Mouse (Mus musculus) stomach, postnatal 0 days (tissue): ENCODE measurements at regions not wholly inside any gene's neighbourhood (a gene's known extent, or its start where the extent isn't known, plus 50 kb on each side); places are given as distances from the start of the nearest gene placed in this dataset.

Experiments used
- ATAC-seq: fragments of 200-750 bp; cut with Nextera tagmentation; 2 replicates; pipeline ENCODE4 v1.8.0; 2017; ENCODE audit not compliant: low FRiP score, low TSS enrichment
- DNase-seq: peaks from one replicate; pipeline ENCODE4 v3.0.0-alpha.2; 2016; ENCODE audit warnings: low spot score
- H3K27ac ChIP-seq: fragments of 300-500 bp; sonication (generic); replicated peaks from 2 replicates; pipeline ENCODE4 v1.5.1; 2014; ENCODE audit warnings: mild to moderate bottlenecking, control low read depth
- H3K27me3 ChIP-seq: fragments of 300-500 bp; sonication (generic); 2 replicates; pipeline ENCODE4 v1.6.1; 2014; ENCODE audit warnings: low read length; ENCODE audit not compliant: control insufficient read depth, insufficient read depth
- H3K36me3 ChIP-seq: fragments of 300-500 bp; sonication (generic); 2 replicates; pipeline ENCODE4 v1.6.1; 2014; ENCODE audit warnings: low read length, mixed read lengths; ENCODE audit not compliant: control insufficient read depth, insufficient read depth
- H3K4me1 ChIP-seq: fragments of 300-500 bp; sonication (generic); replicated peaks from 2 replicates; pipeline ENCODE4 v1.6.1; 2014; ENCODE audit warnings: antibody characterized with exemption; ENCODE audit not compliant: control insufficient read depth, insufficient read depth
- H3K4me2 ChIP-seq: fragments of 300-500 bp; sonication (generic); replicated peaks from 2 replicates; pipeline ENCODE4 v1.6.1; 2014; ENCODE audit warnings: low read depth, mild to moderate bottlenecking, control low read depth, moderate library complexity
- H3K4me3 ChIP-seq: fragments of 300-500 bp; sonication (generic); 2 replicates; pipeline ENCODE4 v1.5.1; 2014; ENCODE audit warnings: low read depth, low read length, control low read depth
- H3K9ac ChIP-seq: fragments of 300-500 bp; sonication (generic); 2 replicates; pipeline ENCODE4 v1.6.1; 2014; ENCODE audit warnings: mild to moderate bottlenecking, low read length, control low read depth, mixed read lengths
- H3K9me3 ChIP-seq: fragments of 300-500 bp; sonication (generic); 2 replicates; pipeline ENCODE4 v1.6.1; 2016; ENCODE audit warnings: low read length; ENCODE audit not compliant: control insufficient read depth
- CTCF ChIP-seq: IDR thresholded peaks from 2 replicates; pipeline ENCODE4 v1.5.1; 2016; ENCODE audit warnings: antibody characterized with exemption, low read depth, mild to moderate bottlenecking, moderate library complexity
- EP300 ChIP-seq: optimal IDR thresholded peaks from 2 replicates; pipeline ENCODE3; 2016; ENCODE audit warnings: antibody characterized with exemption
- WGBS: fragments of 180-500 bp; shearing (Covaris S2); extraction: QIAGEN DNeasy Blood & Tissue Kit; methylation state at CpG from one replicate; pipeline ENCODE4 v1.1.7; 2014; 5-methylcytosine and 5-hydroxymethylcytosine counted together

DNA sequence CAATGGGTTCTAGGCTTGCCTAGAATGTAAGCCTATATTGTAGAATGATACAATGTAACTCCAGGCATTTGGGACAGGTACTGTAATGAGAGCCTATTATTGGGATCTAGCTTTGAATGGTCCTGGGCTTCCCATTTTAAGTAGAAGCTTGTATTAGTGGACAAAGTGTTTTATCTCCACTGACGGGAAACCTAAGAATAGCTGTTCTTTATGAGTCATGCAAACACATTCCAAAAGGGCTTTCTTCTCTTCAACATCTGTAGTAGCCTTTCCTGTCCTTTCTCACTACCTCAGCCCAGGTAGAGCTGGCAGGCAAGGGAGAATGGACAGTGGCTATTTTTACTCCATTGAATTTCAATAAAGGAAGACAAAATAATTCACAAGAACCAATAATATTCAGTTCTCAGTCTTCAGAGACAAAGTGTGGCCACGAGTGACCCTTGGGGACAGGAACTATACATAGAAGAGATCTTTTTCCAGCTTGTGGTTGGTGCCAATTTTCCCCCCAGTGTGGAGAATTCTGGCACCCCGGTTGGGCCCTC lies 82.8 kb downstream of the Csl start:
- Histone ChIP-seq H3K4me3 (no peak overlapping the region), H3K4me1 (no peaks in the 10 kb centered on the region), H3K9me3 (no peaks in the 10 kb centered on the region), H3K9ac (no peak overlapping the region), H3K27me3 (no peaks in the 10 kb centered on the region), H3K36me3 (no peaks in the 10 kb centered on the region), H3K27ac (no peak overlapping the region), H3K4me2 (no peak overlapping the region)
- WGBS = 58% methylated on average over 3 of the region's 3 CpGs
- ATAC-seq (no peak), DNase-seq (no peak)
- TF ChIP-seq CTCF (no peak), EP300 (no peak)

DNA sequence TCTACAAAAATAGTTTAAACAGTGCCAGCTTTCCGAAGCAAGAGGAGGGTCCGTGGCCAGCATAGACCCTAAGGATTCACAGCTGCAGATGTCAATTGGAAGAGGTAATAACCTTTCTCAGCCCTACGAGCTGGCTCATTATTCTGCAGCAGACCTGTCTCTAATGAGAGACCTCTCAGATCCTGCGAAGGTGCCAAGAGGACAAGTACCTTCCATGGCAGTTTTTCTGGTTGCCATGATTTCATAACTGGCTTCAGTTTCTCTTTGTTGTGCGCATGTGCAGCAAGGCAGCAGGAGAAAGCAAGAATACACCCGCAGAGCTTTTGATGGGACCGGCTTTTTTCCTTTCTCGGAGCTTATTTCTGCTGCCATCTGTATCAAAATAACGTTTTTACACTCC lies 81.4 kb downstream of the Csl start:
- ATAC-seq (no peak), DNase-seq (no peak)
- TF ChIP-seq CTCF = no peak
- 88% methylated on average over 9 of the region's 9 CpGs for WGBS
- Histone ChIP-seq H3K27me3 (no peaks in the 10 kb centered on the region), H3K27ac (no peak overlapping the region), H3K9me3 (no peaks in the 10 kb centered on the region), H3K4me3 (no peak overlapping the region), H3K4me1 (no peaks in the 10 kb centered on the region), H3K4me2 (no peak overlapping the region), H3K9ac (no peak overlapping the region), H3K36me3 (no peaks in the 10 kb centered on the region)

DNA sequence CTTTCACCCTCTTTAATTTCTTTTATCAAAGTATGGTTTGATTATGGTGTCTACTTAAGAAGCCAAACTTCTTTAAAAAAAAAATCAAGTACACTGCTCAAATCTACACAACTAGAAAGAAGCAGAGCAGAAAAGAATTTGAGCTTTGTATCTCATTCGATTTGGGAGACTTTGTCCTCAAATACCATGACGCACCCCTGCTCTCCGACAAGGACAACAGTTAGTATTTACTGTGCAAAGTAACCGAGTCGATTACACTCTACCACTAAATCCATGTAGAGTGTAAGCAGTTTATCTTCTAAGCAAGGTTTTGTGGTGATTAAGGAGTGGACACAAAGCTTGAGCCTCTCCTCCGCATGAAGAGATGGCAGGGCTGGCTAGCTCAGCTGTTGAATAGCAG lies 79.6 kb downstream of the Csl start:
- no peaks in the 10 kb centered on the region for H3K9me3 ChIP-seq
- no peak overlapping the region for H3K4me2 ChIP-seq
- no peak overlapping the region for H3K4me3 ChIP-seq
- DNase-seq (no peak), ATAC-seq (no peak)
- 83% methylated on average over 6 of the region's 6 CpGs for WGBS
- H3K9ac ChIP-seq = no peak overlapping the region
- TF ChIP-seq EP300 (no peak), CTCF (no peak)
- no peaks in the 10 kb centered on the region for H3K4me1 ChIP-seq
- no peak overlapping the region for H3K27ac ChIP-seq
- no peaks in the 10 kb centered on the region for H3K27me3 ChIP-seq
- H3K36me3 ChIP-seq = no peaks in the 10 kb centered on the region

DNA sequence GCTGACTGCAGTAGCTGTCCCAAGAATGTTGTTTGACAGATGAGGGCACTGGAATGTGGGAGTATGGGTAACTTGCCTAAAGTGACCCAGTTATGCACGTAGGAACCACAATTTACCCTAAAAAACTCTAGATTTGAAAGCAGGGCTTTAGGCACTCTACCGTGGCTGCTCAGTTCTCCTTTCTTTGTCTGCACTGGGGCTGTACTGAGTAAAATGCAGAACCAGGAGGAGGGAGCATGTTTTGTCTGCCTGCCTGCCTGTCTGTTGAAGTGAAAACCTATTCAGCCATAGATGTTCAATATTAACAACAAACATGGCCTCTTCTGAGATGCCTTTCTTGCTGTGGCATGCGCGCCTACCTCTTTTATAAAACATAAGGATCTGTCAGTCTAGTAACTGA lies 77.5 kb downstream of the Csl start:
- no peak overlapping the region for H3K9ac ChIP-seq
- 66% methylated on average over 4 of the region's 4 CpGs for WGBS
- no peaks in the 10 kb centered on the region for H3K4me1 ChIP-seq
- TF ChIP-seq EP300 = no peak
- TF ChIP-seq CTCF = no peak
- H3K27me3 ChIP-seq = no peaks in the 10 kb centered on the region
- H3K27ac ChIP-seq = no peak overlapping the region
- ATAC-seq = no peak
- no peaks in the 10 kb centered on the region for H3K9me3 ChIP-seq
- H3K4me2 ChIP-seq = no peak overlapping the region
- no peaks in the 10 kb centered on the region for H3K36me3 ChIP-seq
- H3K4me3 ChIP-seq = no peak overlapping the region
- no peak for DNase-seq

DNA sequence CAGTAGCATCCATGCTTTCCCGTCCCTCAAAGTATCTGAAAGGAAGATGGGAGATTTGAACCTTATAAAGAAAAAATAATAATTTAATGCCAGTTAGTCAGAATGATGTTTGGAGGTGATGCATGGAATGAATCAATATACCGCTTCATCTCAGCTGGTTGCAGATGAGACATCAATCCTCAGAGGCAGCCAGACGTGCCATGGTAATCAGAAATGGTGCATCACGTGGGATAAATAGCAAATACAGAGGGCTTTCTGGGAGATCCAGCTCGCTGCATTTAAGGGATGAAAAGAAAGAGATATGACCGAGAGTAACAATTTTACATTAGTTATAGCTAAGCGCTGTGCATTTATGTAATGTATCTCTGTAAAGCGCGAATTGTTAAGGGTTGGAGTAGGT lies 77.1 kb downstream of the Csl start:
- DNase-seq (no peak), ATAC-seq (no peak)
- H3K27me3 ChIP-seq = no peaks in the 10 kb centered on the region
- H3K4me1 ChIP-seq = no peaks in the 10 kb centered on the region
- WGBS = 86% methylated on average over 9 of the region's 9 CpGs
- TF ChIP-seq EP300 (no peak), CTCF (no peak)
- no peak overlapping the region for H3K4me2 ChIP-seq
- no peaks in the 10 kb centered on the region for H3K9me3 ChIP-seq
- H3K36me3 ChIP-seq = no peaks in the 10 kb centered on the region
- no peak overlapping the region for H3K27ac ChIP-seq
- H3K9ac ChIP-seq = no peak overlapping the region
- no peak overlapping the region for H3K4me3 ChIP-seq

DNA sequence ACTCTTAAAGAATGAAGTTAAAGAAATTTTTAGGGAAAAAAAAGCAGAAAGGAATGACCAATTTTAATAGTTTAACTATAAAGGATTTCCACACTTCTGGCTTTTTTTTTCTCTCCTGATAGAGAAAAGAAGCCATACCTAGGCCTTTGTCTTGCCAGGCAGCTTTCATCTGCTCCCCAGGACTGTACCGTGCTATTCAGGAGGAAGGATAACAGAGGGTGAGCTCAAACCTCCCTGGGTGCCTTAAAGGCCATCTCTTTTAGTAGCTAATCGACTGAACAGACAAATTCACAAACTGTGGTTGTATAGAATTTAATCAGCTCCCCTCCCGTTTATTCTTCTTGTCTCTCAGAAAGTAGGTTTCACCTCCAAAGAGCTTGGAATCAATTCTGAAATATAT lies 76.1 kb downstream of the Csl start:
- DNase-seq = no peak
- WGBS = 40% methylated on average over 3 of the region's 3 CpGs
- H3K27ac ChIP-seq = no peak overlapping the region

More for the DNA sequence above, 76.1 kb downstream of the Csl start:
- no peak overlapping the region for H3K4me2 ChIP-seq
- H3K4me1 ChIP-seq = no peaks in the 10 kb centered on the region
- H3K9me3 ChIP-seq = no peaks in the 10 kb centered on the region
- no peak for TF ChIP-seq CTCF
- TF ChIP-seq EP300 = no peak
- H3K9ac ChIP-seq = no peak overlapping the region
- no peaks in the 10 kb centered on the region for H3K27me3 ChIP-seq
- ATAC-seq = no peak
- no peak overlapping the region for H3K4me3 ChIP-seq
- no peaks in the 10 kb centered on the region for H3K36me3 ChIP-seq
